Mouse (Mus musculus) v-Abl transformed pro-B cells (cell line): ENCODE measurements around the gene Aldoc.

Experiments used
- in situ Hi-C, 2 experiments: fragments of 400-800 bp; cut with MboI; formaldehyde crosslinking; loops; one replicate each; pipeline ENCODE4 v1.15.1; 2025; ENCODE audit not compliant: unreplicated experiment in 2 of 2

Aldoc gene

DNA sequence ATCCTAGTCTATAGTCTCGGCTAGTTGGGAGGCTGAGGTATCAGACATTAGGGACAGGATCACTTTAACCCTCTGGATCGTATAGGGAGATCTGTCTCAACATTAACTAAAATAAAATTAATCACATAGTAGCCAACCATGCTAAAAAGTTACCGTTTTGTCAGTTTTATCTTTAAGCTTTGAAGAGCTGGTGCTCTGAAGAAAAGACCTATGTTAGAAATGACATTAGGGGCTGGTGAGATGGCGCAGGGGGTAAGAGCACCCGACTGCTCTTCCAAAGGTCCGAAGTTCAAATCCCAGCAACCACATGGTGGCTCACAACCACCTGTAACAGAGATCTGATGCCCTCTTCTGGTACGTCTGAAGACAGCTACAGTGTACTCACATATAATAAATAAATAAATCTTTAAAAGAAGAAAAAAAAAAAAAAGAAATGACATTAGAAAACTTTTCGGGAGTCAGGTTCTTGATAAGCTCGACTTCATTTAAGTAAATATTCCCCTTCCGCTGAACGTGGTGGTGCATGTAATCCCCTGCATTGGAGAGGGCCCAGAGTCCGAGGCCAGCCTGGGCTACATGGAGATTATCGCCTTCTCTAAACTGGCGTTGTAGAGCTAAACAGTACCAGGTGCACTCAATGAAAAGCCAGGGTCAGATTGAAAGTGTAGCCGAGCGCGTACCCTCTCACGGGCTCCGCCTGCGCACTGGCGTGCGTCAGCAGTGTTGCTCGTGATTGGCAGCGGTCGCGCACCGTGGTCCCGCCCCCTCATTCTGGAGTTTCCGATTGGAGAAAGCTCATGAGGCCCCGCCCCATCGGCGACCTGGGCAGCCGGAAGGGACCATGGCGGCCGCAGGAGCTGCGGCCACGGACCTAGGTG, 5.1 kb downstream of the Aldoc start, which contains the start of gene Pigs:
TSS of gene Pigs (plus strand) at position 782 of the 878 bp plus-strand sequence.
- in situ Hi-C loops, result loop anchor here (5.0 to 10.0 kb wide), 2 partner anchors 53 to 66 kb away; partner anchors contain the start of gene 2610507B11Rik (in 1 of the 2)

DNA sequence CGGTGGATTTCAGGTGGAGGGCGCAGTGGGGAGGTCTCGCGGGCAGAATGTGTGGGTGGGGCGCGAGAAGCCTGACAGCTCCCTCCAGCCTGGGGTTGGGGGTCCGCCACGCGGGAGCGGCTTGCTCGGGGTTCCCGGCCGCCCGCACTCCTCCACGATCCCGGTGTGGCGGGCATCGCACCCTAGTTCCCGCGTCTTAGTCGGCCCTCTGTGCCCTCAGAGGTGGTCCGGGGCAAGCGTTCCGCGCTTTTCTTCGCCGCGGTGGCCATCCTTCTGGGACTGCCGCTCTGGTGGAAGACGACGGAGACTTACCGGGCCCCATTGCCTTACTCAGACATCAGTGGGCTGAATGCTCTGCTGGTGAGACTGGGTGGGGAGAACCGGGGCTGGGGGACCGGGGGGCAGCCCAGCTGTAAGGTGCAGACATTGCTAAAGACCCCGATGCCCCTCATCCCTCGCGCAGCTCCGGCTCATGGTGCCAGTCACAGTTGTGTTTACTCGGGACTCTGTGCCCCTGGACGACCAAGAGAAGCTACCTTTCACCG, 5.8 kb downstream of the Aldoc start:
- in situ Hi-C loops, result loop anchor here (5.0 to 10.0 kb wide), 2 partner anchors 54 to 66 kb away; partner anchors contain the start of gene 2610507B11Rik (in 1 of the 2)

DNA sequence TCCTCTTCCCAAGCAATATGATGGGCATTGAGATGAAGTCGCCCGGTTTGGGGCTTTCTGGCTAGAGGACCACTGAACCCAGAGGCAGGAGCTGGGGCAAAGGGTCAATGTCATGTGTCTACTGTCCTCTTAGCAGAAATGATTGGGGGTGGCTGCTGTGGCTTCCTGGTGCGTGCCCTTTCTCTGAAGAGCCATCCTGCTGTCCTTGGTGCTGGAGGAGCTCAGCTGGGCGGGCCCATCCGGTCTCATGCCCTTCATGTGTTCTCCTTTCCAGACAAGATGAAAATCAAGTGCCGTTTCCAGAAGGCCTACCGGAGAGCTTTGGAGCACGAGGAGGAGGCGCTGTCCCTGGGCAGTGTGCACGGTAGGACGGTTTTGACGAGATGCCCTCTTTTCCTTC, 9.9 kb downstream of the Aldoc start:
- in situ Hi-C loops, result no loop called here

DNA sequence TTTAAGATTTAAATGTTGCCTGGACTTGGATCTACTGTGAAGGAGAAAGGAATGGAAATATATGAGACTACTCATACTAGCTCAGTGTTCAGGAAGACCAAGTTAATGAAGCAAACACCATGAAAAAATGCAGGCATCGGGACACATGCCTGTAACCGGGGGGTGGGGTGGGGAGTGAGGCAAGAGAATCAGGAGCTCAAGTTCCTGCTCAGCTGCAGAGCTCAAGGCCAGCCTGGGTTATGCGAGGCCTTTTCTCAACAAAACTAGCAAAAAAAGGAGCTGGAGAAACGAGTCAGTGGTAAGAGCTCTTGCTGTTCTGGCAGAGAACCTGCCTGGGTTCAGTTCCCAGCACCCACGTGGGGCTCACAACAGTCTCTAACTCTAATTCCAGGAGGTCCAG, 11.2 kb downstream of the Aldoc start:
- in situ Hi-C loops, result no loop called here

DNA sequence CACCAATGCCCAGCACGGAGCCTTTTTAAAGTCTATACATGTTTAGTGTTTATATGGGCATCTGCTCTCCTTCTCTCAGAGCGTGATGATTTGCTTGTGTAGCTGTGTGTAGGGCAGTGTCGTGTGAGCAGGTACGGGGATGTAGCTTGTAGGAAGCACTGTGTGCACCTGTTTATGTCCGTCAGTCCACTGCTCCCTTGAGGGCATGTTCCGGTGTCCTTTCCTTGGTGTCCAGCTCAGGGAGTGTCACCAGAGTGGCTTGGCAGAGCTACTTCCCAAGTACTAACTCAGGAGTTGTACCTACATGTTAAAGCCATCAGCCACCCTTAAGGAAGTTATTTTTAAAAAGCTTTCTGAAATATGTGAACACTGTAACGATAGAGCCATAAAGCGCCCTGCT, 14.3 kb downstream of the Aldoc start:
- in situ Hi-C loops, result no loop called here

DNA sequence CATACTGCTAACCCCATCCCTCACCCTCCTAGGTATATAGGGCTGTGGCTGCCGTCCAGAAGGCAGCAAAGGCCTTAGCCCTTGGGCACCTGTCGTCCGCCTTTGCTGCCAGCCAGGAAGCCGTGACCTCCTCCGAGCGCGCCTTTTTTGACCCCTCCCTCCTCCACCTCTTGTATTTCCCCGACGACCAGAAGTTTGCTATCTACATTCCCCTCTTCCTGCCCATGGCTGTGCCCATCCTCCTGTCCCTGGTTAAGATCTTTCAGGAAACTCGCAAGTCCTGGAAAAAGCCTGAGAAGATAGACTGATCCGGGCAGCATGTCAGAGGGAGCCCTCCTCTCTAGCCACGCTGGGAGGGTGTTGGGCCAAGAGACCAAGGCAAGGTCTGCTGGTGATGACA, 18.9 kb downstream of the Aldoc start:
- in situ Hi-C loops, result no loop called here

DNA sequence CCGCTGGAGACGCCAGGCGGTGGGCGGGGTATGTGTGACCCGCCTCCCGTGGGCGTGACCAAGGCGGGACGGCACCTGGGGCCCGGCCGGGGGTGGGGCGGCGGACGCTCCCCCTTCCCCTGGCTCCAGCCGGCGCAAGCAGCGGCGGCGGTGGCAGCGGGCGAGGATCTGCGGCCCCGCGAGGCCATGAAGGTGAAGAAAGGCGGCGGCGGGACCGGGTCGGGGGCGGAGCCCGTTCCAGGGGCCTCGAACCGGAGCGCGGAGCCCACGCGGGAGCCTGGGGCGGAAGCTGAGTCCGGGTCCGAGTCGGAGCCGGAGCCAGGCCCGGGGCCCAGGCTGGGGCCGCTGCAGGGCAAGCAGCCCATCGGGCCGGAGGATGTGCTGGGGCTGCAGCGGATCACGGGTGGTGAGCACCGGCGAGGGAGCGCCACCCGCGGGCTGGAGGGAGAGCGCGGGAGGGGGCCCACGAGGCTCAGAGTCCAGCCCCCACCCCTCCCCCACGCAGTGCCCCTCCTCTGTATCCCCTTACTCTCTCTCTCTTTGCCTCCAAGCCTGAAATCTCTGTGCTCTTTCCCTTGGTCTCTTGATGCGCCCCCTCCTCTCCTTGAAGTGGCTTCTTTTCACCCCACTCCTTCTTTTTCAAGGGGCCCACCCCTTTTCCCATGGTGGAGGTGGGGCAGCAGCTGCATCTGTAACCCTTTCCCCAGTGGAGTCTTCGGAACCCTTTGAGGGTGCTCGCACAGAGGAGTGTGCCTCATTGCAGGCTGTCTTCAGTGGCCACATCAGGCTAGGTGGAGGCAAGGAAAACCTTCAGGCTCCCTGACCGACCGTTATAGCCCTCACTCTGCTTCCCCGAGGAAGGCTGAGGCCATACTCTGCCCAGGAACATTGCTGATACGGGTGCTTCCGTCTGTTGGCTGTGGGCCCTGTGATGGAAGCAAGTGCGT, 20.9 kb downstream of the Aldoc start, which contains the start of gene Unc119:
TSS of gene Unc119 (plus strand) at position 102 of the 947 bp plus-strand sequence.
- in situ Hi-C loops, result no loop called here

DNA sequence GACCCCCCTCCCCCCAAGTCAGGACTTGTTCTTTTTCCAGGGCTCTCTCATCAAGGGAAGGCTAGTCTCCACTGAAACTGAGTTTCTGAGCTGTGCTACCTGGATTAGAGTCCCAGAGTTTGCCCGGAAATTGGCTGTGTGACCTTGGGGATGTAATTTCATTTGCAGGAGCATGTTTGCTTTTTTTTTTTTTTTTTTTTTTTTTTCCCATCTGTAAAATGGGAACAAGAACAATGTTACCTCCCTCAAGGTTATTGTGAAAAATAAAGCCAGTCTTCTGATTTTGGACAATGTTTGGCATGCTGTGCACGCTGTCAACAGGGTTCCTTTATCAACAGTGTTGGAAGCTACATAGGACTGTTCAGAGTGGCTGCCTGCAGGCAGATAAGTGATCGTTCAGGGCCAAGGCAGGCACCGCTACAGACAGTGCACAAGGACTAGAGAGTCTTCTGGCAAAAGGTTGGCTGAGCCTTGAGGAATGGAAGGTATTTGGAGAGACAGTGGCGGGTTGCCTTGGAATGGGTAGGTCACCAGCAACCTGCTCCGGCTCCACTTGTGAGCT, 21.6 kb downstream of the Aldoc start:
- in situ Hi-C loops, result no loop called here

DNA sequence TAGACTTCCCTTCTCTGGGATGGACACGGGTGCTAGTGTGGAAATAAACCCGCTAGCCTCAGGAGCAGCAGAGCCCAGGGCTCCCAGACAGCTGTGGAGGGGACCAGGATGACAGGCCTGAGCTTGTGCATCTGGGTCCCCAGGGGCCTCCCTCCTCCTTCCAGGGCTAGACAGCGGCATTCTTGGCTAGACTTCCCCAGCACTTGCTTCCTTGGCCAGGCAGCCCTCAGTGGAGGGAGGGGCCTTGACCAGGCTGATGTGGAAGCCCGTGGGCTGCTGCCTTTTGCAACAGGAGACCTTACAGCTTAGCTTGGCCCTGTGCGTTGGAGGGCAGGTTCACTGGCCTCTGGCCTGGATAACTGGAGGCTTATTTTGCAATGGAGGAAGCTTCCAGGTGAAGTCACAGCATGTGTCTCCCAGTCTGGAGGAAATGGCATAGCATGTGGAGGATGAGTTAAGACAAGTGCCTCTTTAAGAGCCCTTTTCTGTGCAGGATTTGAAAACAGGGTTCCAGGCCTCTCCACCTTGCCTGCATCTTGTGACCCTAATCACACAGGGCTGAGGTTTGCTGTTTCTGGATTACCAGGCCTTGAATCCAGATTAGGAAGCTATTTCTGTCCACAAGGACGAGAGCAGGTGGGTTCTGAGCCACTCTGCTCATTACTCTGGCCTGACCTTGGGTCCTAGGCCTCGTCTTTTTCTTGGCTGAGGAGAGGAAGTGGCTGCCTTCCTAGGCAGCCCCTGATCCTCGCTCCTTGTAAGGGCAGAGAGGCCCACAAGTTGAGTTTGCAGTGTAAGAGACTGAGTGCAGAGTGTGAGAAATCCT, 22.3 kb downstream of the Aldoc start:
- in situ Hi-C loops, result loop anchor here in 1 of 2 experiments (5.0 kb wide), 1 partner anchor 83 kb away; the partner anchor contains the start of gene 2610507B11Rik

DNA sequence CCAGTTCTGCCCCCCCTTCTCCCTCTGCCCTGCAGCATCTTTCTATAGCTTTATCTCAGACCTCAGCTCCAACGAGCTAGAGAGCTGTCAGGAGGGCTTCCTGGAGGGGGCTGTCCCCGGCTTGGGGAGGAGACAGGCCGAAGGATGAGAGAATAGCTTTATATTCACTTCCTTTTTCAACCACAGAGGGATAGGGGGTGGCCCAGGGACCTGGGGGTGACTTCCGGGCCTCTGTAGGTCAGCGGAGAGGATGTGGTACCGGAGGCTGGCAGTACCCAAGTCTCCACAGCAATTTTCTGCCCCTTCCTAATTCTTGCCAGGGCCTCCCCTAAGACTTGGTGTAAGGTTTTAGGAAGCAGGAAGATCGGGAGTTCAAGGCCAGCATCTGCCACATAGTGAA, 23.0 kb downstream of the Aldoc start:
- in situ Hi-C loops, result loop anchor here in 1 of 2 experiments (5.0 kb wide), 1 partner anchor 84 kb away; the partner anchor contains the start of gene 2610507B11Rik

DNA sequence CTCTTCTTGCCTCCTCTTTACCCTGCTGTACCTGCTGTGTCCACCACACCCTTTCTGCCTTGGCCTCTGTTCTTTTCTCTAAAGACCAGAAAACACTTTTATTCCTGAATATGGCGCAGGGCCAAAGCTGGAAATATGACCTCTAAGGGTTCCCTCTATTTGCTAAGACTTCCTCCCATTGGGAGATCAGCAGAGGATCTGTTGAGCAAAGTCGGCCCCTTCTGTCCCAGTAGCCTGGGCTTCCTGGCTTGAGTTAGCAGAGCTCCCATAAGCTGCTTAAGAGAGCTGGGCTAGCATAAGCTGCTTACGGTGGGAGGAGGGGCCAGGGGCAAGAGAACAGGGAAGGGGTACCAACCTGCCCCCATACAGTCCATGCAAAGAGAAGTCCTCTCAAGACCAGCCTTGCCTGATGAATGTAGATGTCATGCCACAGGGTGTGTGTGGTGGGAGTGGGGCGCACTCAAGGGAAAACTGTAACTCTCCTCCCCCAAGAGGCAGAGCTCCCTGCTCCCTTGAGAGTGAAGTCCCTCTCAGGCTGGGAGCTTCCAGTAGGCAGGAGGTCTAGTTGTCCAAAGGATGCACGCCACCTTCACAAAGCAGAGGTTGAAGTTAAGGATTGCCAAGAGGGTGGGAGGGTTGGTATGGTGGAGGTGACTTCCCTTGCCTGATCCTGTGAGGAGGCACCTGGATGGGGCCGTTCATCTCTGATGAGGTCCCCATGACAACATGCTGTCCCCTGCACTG, 23.7 kb downstream of the Aldoc start:
- in situ Hi-C loops, result loop anchor here in 1 of 2 experiments (5.0 kb wide), 1 partner anchor 84 kb away; the partner anchor contains the start of gene 2610507B11Rik

DNA sequence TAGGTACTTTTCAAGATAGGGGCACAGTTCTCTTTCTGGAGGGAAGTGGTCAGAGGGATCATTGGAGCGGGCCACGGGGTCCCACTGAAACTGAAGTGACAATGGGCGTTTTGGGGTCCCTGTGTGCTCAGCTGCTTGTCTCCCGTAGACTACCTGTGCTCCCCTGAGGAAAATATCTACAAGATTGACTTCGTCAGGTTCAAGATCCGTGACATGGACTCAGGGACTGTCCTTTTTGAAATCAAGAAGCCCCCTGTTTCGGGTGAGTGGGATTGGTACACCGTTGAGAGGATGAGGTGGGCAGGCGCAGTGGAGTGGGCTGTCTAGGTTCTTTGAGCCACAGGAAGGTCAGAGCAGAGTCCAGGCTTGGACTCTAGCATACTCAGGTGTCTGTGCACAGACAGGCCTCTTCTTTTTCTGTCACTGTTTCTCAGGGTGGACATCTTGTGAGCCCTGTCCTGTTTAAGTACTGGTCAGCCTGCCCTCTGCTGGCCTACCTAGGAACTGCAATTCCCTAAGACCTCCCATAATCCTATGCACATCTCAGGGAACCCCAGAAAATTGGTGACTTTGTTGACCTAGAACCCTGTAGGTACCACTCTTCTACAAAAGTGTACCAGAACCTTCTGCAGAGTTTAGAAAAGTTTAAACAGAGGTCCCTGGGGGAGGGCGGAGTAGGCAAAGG, 24.4 kb downstream of the Aldoc start:
- in situ Hi-C loops, result loop anchor here in 1 of 2 experiments (5.0 kb wide), 1 partner anchor 85 kb away; the partner anchor contains the start of gene 2610507B11Rik

DNA sequence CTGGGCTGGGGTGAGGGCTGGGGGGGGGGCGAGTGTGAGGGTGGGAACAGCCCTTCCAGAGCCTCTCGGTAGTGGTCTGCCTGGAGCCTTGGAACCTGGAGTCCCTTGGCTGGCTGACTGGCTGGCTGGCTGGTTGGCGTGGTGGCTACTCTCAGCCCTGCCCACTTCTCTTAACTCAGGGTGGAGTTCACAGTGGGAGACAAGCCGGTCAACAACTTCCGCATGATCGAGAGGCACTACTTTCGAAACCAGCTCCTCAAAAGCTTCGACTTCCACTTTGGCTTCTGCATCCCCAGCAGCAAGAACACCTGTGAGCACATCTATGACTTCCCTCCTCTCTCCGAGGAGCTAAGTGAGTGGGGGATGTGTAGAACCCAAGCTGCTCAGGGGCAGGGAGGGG, 25.1 kb downstream of the Aldoc start:
- in situ Hi-C loops, result loop anchor here in 1 of 2 experiments (5.0 kb wide), 1 partner anchor 86 kb away; the partner anchor contains the start of gene 2610507B11Rik

DNA sequence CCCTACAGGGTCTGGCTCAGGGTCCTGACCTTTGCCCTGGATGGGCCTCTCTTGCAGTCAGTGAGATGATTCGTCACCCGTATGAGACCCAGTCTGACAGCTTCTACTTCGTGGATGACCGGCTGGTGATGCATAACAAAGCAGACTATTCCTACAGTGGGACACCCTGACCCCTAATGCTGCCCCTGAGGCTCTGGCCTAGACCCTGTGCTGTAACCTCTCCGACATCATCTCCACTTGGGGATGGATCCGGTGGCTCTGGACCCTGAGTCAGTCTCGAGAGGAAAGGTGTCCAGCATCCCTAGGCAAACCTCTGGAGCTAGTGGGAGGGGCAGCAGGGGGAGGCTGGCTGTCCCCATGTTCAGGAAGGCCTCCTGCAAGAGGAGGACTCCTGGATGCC, 25.7 kb downstream of the Aldoc start:
- in situ Hi-C loops, result loop anchor here in 1 of 2 experiments (5.0 kb wide), 1 partner anchor 86 kb away; the partner anchor contains the start of gene 2610507B11Rik

DNA sequence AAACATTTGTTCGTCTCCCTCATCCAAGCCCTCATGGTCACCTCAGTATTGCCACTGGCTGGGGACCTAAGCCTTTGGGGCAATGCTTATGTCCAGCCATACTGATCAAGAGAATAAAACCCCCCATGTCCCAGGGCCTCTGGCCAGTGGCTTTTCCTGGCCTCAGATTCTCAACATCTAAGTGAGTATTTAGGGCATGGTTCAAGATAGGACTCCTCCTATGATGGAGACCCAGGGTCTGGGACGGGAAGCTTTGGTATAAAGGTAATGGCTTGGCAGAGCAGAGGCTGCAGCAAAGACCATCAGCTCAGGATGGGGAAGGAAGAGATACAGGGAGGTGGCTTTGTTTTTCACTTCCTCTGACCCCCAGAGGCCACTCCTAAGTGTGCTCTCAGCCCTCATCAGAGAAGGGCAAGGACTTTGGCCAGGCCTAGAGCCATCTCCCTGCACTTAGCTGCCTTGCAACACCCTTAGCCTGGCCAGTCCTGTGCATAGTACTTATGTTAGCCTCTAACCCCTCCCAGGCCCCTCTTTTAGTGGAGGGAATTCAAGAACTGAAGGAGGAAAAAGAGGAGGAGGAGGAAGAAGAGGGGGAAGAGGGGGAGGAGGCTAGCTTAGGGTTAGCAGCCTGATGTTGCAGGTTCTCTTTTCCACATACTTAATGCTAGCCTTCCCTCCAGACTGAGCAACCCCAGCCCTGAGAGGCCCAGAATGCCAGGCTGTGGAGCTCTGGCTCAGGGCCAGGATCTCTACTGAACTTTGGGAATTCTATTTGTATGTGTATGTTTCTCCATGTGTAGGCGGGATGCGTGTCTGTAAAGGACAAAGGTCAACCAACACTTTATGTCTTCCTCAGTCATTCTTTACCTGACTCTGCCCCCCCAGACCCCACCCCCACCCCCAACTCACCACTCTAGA, 26.9 kb downstream of the Aldoc start:
- in situ Hi-C loops, result loop anchor here in 1 of 2 experiments (5.0 kb wide), 1 partner anchor 87 kb away; the partner anchor contains the start of gene 2610507B11Rik

DNA sequence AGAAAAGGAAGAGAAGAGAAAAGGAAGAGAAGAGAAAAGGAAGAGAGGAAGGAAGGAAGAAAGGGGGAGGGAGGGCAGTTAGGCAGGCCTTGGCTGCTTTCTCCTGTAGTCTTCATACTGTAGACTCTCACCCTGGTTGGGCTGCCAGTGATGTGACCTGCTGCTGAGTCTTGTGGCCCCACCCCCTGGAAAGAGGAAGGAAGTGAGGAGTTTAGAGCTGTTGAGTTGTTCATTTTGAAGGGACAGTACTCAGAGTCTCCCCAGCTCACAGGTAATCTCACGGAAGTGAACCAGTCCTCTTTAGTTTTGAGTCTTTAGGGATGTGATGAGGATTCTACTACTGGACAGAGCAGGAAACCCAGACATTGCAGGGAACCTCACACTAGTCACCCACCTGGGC, 30.3 kb downstream of the Aldoc start:
- in situ Hi-C loops, result no loop called here

DNA sequence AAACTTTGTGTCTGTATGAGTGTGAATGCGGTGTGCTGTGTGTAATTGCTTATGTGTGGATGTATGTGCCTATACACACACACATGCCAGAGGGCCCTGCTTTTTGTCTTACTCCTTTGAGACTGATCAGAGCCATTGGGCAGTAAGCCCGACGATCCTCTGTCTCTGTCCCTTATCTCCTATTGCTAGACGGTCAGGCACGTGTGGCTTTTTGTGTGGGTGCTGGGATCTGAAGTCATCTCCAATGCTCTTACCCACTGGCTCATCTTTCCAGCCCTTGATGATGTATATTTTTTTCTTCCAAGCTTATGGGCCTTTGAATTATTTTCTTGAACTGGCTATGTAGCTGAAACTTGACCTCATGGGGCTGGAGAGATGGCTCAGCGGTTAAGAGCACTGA, 32.1 kb downstream of the Aldoc start:
- in situ Hi-C loops, result no loop called here
